Mouse (Mus musculus): ENCODE data around the gene Plcb3. TPM values are rescaled to one million over a fixed set of nuclear protein-coding genes. Genes with fewer than 3 reads are reported as not detected.
"Not testable (repeated sequence)": the region's sequence is repeated elsewhere in the genome, so short reads cannot be mapped to it uniquely, and the experiment has no call there.

Gene Plcb3
- total RNA-seq, 2 experiments from 2014 or later, result 0.68 to 1.7 TPM

GRCm38 (mm10) chr19:6992011-6992858 lies 16.0 kb upstream of the Plcb3 start, which contains the start of gene Dnajc4:
Dnajc4 (minus strand) TSS chr19:6992572.
- peak; percentile 91 for ATAC-seq (replicated peaks; ENCODE audit: low FRiP score, poor library complexity, severe bottlenecking)

- ATAC-seq (replicated peaks; ENCODE audit: low FRiP score, poor library complexity, severe bottlenecking), result not testable (repeated sequence)
These were observed 14.9 kb upstream of the Plcb3 start for GRCm38 (mm10) chr19:6991166-6991565.

GRCm38 (mm10) chr19:6990712-6991111 lies 14.4 kb upstream of the Plcb3 start:
- no peak for ATAC-seq (replicated peaks; ENCODE audit: low FRiP score, poor library complexity, severe bottlenecking)

- ATAC-seq (replicated peaks; ENCODE audit: low FRiP score, poor library complexity, severe bottlenecking), result no peak
These were observed 13.0 kb upstream of the Plcb3 start for GRCm38 (mm10) chr19:6989251-6989650.

GRCm38 (mm10) chr19:6987904-6988285 lies 11.6 kb upstream of the Plcb3 start:
- no peak for ATAC-seq (replicated peaks; ENCODE audit: low FRiP score, poor library complexity, severe bottlenecking)

- peak; percentile 46; the same call in 1 of the 2 replicates for ATAC-seq (replicated peaks; ENCODE audit: low FRiP score, poor library complexity, severe bottlenecking)
These were observed 11.0 kb upstream of the Plcb3 start, which contains the start of gene Vegfb for GRCm38 (mm10) chr19:6987061-6987903. Vegfb (minus strand) TSS chr19:6987651.

GRCm38 (mm10) chr19:6985951-6986708 lies 9.9 kb upstream of the Plcb3 start:
- ATAC-seq (replicated peaks; ENCODE audit: low FRiP score, poor library complexity, severe bottlenecking), result 0 out of 2 replicates have a peak, but pooled peaks have one; percentile 37

- ATAC-seq (replicated peaks; ENCODE audit: low FRiP score, poor library complexity, severe bottlenecking), result no peak
These were observed 9.0 kb upstream of the Plcb3 start for GRCm38 (mm10) chr19:6985300-6985699.

GRCm38 (mm10) chr19:6983621-6984020 lies 7.4 kb upstream of the Plcb3 start:
- ATAC-seq (replicated peaks; ENCODE audit: low FRiP score, poor library complexity, severe bottlenecking), result no peak

- no peak for ATAC-seq (replicated peaks; ENCODE audit: low FRiP score, poor library complexity, severe bottlenecking)
These were observed 5.2 kb upstream of the Plcb3 start for GRCm38 (mm10) chr19:6981465-6981864.

GRCm38 (mm10) chr19:6980381-6981093 lies 4.3 kb upstream of the Plcb3 start, which contains the start of gene Fkbp2:
Fkbp2 (minus strand) TSS chr19:6980501.
- peak; percentile 80 for ATAC-seq (replicated peaks; ENCODE audit: low FRiP score, poor library complexity, severe bottlenecking)

- peak; percentile 85 for ATAC-seq (replicated peaks; ENCODE audit: low FRiP score, poor library complexity, severe bottlenecking)
These were observed 3.5 kb upstream of the Plcb3 start for GRCm38 (mm10) chr19:6979486-6980380.

GRCm38 (mm10) chr19:6979001-6979479 lies 2.8 kb upstream of the Plcb3 start:
- no peak for ATAC-seq (replicated peaks; ENCODE audit: low FRiP score, poor library complexity, severe bottlenecking)

- no peak for ATAC-seq (replicated peaks; ENCODE audit: low FRiP score, poor library complexity, severe bottlenecking)
These were observed 2.3 kb upstream of the Plcb3 start for GRCm38 (mm10) chr19:6978639-6978974.

- ATAC-seq (replicated peaks; ENCODE audit: low FRiP score, poor library complexity, severe bottlenecking), result no peak
These were observed 1.7 kb upstream of the Plcb3 start for GRCm38 (mm10) chr19:6977759-6978638.

- ATAC-seq (replicated peaks; ENCODE audit: low FRiP score, poor library complexity, severe bottlenecking), result peak; percentile 69
These were observed 1.8 kb downstream of the Plcb3 start, which contains the start of gene Ppp1r14b for GRCm38 (mm10) chr19:6974211-6975205. Ppp1r14b (plus strand) TSS chr19:6974968.
